Mouse (Mus musculus): ENCODE data around the gene Stxbp3.

- no peak for TF ChIP-seq CTCF (IDR thresholded peaks at IDR 0.05 in 2 of 3, conservative IDR thresholded peaks at IDR 0.05 in 1 of 3; ENCODE audit: control insufficient read depth in 1 of 3, insufficient read depth in 1 of 3, low read depth in 2 of 3, low read length in 3 of 3, poor library complexity in 1 of 3, severe bottlenecking in 1 of 3)
- no peak for TF ChIP-seq MXI1 (IDR thresholded peaks at IDR 0.05; ENCODE audit: low read depth, low read length)
- no peak for TF ChIP-seq USF1 (IDR thresholded peaks at IDR 0.05; ENCODE audit: low read depth, low read length)
- TF ChIP-seq POLR2A (IDR thresholded peaks at IDR 0.05; ENCODE audit: control insufficient read depth in 1 of 2, insufficient read depth in 1 of 2, low read depth in 1 of 2, low read length in 2 of 2, poor library complexity in 1 of 2) = no peak
- no peak for TF ChIP-seq RAD21 (IDR thresholded peaks at IDR 0.05; ENCODE audit: low read depth, low read length)
- TF ChIP-seq MYC (IDR thresholded peaks at IDR 0.05; ENCODE audit: low read depth, low read length) = no peak
- no peak for TF ChIP-seq ZMIZ1 (IDR thresholded peaks at IDR 0.05; ENCODE audit: low read depth, low read length)
- TF ChIP-seq NELFE (IDR thresholded peaks at IDR 0.05; ENCODE audit: low read depth, low read length) = no peak
- TF ChIP-seq HCFC1 (IDR thresholded peaks at IDR 0.05; ENCODE audit: low read depth, low read length) = no peak
- TF ChIP-seq EP300 (IDR thresholded peaks at IDR 0.05; ENCODE audit: low read depth in 1 of 2, low read length in 2 of 2) = no peak
Measured at GRCm38 (mm10) chr3:108794780-108795179, 45.5 kb downstream of the Stxbp3 start.
